Mouse (Mus musculus) right cerebral cortex, postnatal 36 days (tissue): ENCODE measurements at regions not wholly inside any gene's neighbourhood (a gene's known extent, or its start where the extent isn't known, plus 50 kb on each side); places are given as distances from the start of the nearest gene placed in this dataset.

Experiments used
- DNase-seq, 2 experiments: peaks; one replicate each; pipeline ENCODE4 v3.0.0; 2022; ENCODE audit warnings: low spot score in 2 of 2, mixed read lengths in 1 of 2

DNA sequence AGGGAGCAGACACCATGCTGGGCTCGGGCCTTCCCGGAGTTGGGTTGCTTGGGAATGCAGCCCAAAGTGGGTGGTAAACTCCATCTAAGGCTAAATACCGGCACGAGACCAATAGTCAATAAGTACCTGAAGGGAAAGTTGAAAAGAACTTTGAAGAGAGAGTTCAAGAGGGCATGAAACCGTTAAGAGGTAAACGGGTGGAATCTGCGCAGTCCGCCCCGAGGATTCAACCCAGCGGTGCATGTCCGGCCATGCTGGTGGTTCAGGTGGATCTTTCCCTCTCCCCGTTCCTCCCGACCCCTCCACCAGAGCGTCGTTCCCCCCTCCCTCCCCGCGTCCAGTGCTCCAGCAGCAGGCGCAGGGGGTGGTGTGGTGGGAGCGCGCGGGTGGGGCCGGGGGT is 179.1 kb upstream of the Arhgef26 start:
- DNase-seq = no peak

GRCm38 (mm10) chr3:62170647-62171046 is 167.5 kb upstream of the Arhgef26 start:
- DNase-seq = no peak

DNA sequence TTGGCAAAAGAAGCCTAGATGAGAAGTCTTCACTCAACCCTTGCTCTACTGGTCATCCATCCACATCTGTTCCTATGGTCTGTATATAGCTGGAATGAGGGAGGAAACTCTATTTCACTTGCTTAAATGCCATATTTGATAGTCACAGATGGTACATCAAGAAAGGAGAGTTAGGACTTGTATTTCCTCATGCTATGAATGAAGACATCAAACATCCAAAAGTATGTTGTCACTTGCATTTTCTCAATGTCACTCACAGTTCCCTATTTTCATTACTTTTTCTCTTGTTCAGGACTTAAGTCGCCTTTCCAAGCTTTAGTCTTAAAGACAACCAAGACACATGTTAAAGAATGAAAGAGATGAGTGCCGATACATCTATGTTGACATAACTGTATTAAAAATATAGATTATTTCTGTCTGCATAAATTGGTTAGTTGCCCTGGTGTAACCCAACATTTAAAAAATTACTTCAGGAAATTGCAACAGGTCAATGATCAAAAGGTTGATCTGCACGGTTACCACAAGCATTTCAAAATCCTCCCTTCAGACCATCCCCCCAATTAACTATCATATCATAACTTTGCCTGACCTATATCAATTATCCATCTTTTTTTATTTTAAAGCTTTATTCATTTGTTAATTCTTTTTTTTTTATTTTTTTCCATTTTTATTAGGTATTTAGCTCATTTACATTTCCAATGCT is 150.2 kb upstream of the Arhgef26 start:
- DNase-seq = no peak

DNA sequence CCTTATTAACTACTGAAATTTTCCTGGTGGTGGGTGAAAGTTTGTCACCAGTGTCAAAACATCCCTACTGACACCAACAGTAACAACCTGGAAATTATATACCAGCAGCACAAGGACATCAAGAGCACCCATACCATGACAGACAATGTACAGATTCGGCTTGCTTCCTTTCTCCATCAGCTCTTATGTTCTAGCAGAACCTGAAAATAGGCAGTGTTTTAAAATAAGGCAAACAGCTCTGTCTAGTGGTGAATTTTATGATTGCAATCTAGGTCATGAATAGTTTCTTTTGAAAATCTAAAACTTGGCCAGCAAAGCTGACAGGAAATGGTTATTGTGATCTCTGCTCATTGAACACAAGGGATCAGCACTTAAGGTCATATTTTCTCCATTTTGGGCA is 145.7 kb upstream of the Arhgef26 start:
- no peak for DNase-seq

- DNase-seq = peak in 1 of 2 experiments; percentile 10
These were observed 143.7 kb upstream of the Arhgef26 start for GRCm38 (mm10) chr3:62194421-62194820.

DNA sequence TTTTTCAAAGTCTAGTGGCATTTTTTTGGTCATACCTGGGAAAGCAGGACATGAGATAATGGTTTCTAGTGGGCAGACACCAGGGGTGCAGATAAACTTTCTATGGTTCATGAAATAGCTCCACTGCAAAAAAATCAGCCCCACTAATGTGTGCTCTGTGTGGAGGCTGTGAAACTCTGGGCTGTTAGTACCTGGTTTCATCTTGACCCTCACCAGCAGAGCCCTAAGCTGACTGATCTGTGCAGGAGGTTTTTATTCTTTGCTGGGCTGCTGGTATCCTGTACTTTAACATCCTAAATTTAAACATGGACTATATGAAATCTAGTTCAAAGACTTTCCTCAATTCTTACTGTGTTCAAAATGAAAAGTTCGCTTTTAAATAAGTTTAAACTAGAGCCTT is 141.5 kb upstream of the Arhgef26 start:
- DNase-seq = no peak

DNA sequence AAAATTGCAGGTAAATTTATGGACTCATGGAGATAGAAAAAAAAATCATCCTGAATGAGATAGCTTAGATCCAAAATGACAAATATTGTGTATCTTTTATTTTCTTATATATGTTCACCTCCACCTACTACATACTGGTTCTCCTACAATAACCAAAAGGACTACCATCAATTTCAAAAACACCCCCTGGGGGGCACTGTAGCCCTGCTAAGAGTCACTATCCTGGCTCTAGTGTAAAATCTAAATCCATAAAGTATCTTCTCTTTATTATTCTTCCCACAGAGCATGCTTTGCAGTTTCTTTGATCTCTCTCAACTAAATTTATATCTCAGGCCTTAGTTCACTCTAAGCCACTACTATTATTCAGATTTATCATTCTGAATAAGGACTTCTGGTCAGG is 122.3 kb upstream of the Arhgef26 start:
- DNase-seq = peak; percentile 34 to 39

DNA sequence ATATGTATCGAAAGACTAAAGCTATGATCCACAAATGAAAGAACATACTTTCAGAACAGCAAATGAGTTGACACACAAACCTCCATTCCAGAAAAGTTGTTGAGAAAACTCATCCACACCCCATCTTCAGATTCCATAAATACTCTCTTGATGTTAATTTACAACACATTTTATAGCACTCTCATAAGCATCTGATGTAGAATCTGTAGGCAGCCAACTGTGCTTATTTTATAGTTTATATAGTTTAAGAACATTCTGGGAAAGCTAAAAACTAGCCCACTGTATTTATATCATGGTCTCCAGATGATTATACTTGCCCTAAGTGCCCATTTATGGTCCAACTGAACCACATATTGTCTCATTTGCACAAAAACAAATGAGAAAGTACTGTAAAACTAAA is 120.8 kb upstream of the Arhgef26 start:
- DNase-seq = no peak

DNA sequence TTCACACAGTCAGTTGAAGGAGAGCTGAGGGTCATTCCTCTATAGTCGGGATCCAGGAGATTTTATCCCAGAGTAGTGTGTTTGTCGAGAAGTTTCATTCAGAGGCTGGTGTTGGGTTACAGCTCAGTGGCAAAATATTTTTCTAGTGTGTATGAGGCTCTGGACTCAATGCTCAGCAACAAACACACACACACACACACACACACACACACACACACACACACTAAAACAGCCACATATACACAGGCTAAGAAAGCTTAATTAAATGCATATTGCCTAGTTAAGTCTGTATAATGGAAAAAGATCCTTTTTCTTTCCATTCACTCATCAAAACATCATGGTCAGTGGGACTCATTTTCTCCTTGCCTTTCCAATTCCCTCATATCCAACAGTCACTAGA is 110.4 kb upstream of the Arhgef26 start:
- no peak for DNase-seq

GRCm38 (mm10) chr3:62228156-62228555 is 110.0 kb upstream of the Arhgef26 start:
- DNase-seq = no peak

DNA sequence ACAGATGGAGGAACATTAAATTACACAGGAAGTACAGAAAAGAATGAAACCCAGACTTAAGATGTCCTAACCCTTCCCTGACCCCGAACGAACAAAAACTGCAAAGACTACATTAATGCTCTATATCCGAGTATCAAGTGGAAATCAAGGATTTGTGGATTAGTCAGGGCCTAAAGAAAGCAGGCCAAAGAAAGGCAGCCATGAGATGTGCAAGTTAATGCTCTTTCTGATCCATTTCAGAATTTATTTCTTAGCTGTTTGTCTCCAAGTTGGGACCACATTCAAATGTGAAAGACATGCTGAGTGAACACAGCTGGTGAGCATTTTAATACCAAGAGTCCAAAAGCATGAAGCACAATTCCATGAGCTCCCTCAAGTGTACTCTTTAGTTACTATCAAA is 97.1 kb upstream of the Arhgef26 start:
- no peak for DNase-seq

DNA sequence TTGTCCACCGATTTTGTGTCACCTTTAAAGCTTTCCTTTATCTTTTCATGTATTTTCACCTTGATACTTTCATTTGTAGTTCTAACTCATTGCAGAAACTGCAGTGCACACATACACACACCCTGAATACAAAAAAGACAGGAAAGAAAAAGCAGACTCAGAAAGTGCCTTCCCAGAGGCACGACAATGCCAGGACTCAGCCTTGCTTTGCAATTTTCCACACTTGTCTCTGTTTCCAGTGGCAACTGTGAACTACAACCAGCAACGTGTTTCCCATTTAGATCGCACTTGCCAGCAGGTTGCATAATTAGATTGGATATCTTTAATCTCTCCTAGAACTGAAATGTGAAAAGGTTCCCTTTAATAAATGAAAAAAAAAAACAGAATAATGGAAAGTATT is 66.4 kb upstream of the Arhgef26 start:
- peak; percentile 13 to 27 for DNase-seq

GRCm38 (mm10) chr3:62278279-62278678 is 59.9 kb upstream of the Arhgef26 start:
- DNase-seq = no peak

- DNase-seq = no peak
These were observed 57.2 kb upstream of the Arhgef26 start for GRCm38 (mm10) chr3:62280960-62281359.
